Mouse (Mus musculus) midbrain, embryonic 12.5 days (tissue): ENCODE results near the gene Cgref1. TPM values are rescaled to one million over a fixed set of nuclear protein-coding genes. Genes with fewer than 3 reads are reported as not detected.

Experiments
- ATAC-seq: fragments of 200-750 bp; cut with Nextera tagmentation; 2 replicates; pipeline ENCODE4 v1.8.0; 2017; ENCODE audit warnings: low read depth, moderate TSS enrichment, moderate library complexity; ENCODE audit not compliant: low FRiP score
- H3K27ac ChIP-seq: fragments of 300-500 bp; sonication (generic); replicated peaks from 2 replicates; pipeline ENCODE4 v1.5.1; 2016; ENCODE audit warnings: mild to moderate bottlenecking
- H3K27me3 ChIP-seq: fragments of 300-500 bp; sonication (generic); 2 replicates; pipeline ENCODE4 v1.6.1; 2016; ENCODE audit warnings: mild to moderate bottlenecking
- H3K36me3 ChIP-seq: fragments of 300-500 bp; sonication (generic); 2 replicates; pipeline ENCODE4 v1.6.1; 2016
- H3K4me1 ChIP-seq: fragments of 300-500 bp; sonication (generic); 2 replicates; pipeline ENCODE4 v1.6.1; 2016
- H3K4me2 ChIP-seq: fragments of 300-500 bp; sonication (generic); replicated peaks from 2 replicates; pipeline ENCODE4 v1.6.1; 2016; ENCODE audit warnings: mild to moderate bottlenecking, moderate library complexity
- H3K4me3 ChIP-seq: fragments of 300-500 bp; sonication (generic); 2 replicates; pipeline ENCODE4 v1.5.1; 2016; ENCODE audit warnings: mild to moderate bottlenecking
- H3K9ac ChIP-seq: fragments of 300-500 bp; sonication (generic); replicated peaks from 2 replicates; pipeline ENCODE4 v1.6.1; 2016; ENCODE audit warnings: mild to moderate bottlenecking, moderate library complexity
- H3K9me3 ChIP-seq: fragments of 300-500 bp; sonication (generic); 2 replicates; pipeline ENCODE4 v1.6.1; 2016; ENCODE audit warnings: mild to moderate bottlenecking
- WGBS: fragments of 180-500 bp; shearing (Covaris S2); methylation state at CpG from one replicate; pipeline ENCODE4 v1.1.7; 2016; 5-methylcytosine and 5-hydroxymethylcytosine counted together
- polyA plus RNA-seq: library from polyadenylated mRNA; unstranded; fragments of >200 nt; fragmentation: Nextera tagmentation; extraction: Ambion mirVana; gene quantifications from 2 replicates; pipeline ENCODE4 v1.2.1, GENCODE M21; 2016

Gene Cgref1
- polyA plus RNA-seq, 1 experiment from 2014 or later = 7.8 TPM

GRCm38 (mm10) chr5:30959966-30960501, 14.6 kb upstream of the Cgref1 start, which contains the start of gene Preb:
Gene Preb (minus strand): TSS chr5:30960361.
- Histone ChIP-seq H3K27ac (peak within 1 kb of the TSS; percentile 82), H3K4me3 (peak within 1 kb of the TSS; percentile 79), H3K27me3 (peaks cover 8% of the 10 kb centered on the region), H3K9ac (peak within 1 kb of the TSS; percentile 86), H3K36me3 (peaks cover 27% of the 10 kb centered on the region), H3K4me2 (peak within 1 kb of the TSS; percentile 92), H3K4me1 (peaks cover 22% of the 10 kb centered on the region), H3K9me3 (no peaks in the 10 kb centered on the region)
- WGBS = under 1% methylated on average over 56 of the region's 56 CpGs
- peak; percentile 94 for ATAC-seq

DNA sequence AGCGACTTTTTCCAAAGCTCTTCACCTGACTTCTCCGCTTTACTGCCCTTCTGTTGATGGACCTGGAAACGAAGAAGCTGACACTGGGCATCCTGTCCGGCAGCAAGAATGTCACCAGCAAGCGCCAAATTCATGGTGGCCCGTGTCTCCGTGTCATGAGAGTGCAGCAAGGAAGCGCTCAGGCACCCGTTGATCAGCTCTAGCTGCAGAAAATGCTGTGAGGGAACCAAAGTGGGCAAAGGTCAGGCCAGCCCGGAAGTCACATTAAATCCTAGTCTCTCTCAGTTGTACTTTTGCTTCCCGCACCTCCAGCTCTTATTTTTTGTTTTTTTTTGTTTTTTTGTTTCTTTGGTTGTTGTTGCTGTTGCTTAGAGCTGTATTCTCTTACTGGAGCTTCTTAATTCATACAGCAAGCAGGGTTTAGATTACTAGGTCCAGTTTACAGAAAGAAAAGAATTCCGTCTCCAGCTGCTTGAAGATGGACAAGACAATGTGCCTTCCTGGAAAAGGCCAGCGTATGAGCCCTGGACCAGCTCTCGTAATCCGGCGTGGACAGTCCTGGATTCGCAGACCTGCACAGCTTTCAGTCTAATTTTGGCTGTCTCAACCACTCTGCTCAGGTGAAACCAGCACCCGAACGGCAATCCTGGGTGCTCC, 13.9 kb upstream of the Cgref1 start:
- Histone ChIP-seq H3K4me3 (peak overlapping the region; percentile 79), H3K36me3 (peaks cover 34% of the 10 kb centered on the region), H3K9ac (peak overlapping the region; percentile 86), H3K27ac (peak overlapping the region; percentile 82), H3K27me3 (peaks cover 8% of the 10 kb centered on the region), H3K9me3 (no peaks in the 10 kb centered on the region), H3K4me1 (peaks cover 22% of the 10 kb centered on the region), H3K4me2 (peak overlapping the region; percentile 92)
- 37% methylated on average over 19 of the region's 19 CpGs for WGBS
- ATAC-seq = no peak

GRCm38 (mm10) chr5:30957891-30958290, 12.5 kb upstream of the Cgref1 start:
- Histone ChIP-seq H3K27me3 (no peaks in the 10 kb centered on the region), H3K9ac (peak overlapping the region; percentile 21; the same call in 1 of the 2 replicates), H3K4me1 (peaks cover 22% of the 10 kb centered on the region), H3K27ac (no peak overlapping the region), H3K4me3 (no peak overlapping the region), H3K4me2 (peak overlapping the region; percentile 22), H3K36me3 (peaks cover 48% of the 10 kb centered on the region), H3K9me3 (no peaks in the 10 kb centered on the region)
- WGBS = 90% methylated on average over 6 of the region's 6 CpGs
- ATAC-seq = no peak

- Histone ChIP-seq H3K9me3 (no peaks in the 10 kb centered on the region), H3K27ac (no peak overlapping the region), H3K4me2 (no peak overlapping the region), H3K27me3 (no peaks in the 10 kb centered on the region), H3K9ac (no peak overlapping the region), H3K36me3 (peaks cover 55% of the 10 kb centered on the region), H3K4me3 (no peak overlapping the region), H3K4me1 (peaks cover 22% of the 10 kb centered on the region)
- no peak for ATAC-seq
- 96% methylated on average over 6 of the region's 6 CpGs for WGBS
Observed at GRCm38 (mm10) chr5:30955751-30956150, 10.4 kb upstream of the Cgref1 start.

DNA sequence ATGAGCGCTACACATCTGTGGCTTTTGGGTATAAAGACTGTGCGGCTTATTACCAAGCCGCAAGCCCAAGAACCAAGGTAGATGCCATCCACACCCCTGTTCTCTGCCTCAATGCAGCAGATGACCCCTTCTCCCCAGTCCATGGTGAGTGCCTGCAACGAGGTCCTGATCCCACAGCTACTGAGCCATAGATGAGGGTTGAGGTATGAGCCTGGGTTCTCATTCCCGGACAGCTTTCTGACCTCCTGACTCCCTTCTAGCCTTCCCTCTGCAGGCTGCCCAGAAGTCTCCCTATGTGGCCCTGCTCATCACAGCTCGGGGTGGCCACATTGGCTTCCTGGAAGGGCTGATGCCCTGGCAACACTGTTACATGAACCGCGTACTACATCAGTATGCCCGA, 9.2 kb upstream of the Cgref1 start:
- H3K9ac ChIP-seq = no peak overlapping the region
- no peaks in the 10 kb centered on the region for H3K27me3 ChIP-seq
- no peak overlapping the region for H3K4me2 ChIP-seq
- no peak overlapping the region for H3K4me3 ChIP-seq
- no peak overlapping the region for H3K27ac ChIP-seq
- H3K4me1 ChIP-seq = peaks cover 30% of the 10 kb centered on the region
- 93% methylated on average over 9 of the region's 9 CpGs for WGBS
- H3K36me3 ChIP-seq = peaks cover 55% of the 10 kb centered on the region
- ATAC-seq = no peak
- H3K9me3 ChIP-seq = no peaks in the 10 kb centered on the region

- Histone ChIP-seq H3K4me3 (no peak overlapping the region), H3K27ac (no peak overlapping the region), H3K4me1 (peaks cover 31% of the 10 kb centered on the region), H3K9me3 (no peaks in the 10 kb centered on the region), H3K27me3 (0 out of 2 replicates have a peak, but pooled peaks cover 2% of the 10 kb centered on the region), H3K4me2 (no peak overlapping the region), H3K36me3 (peaks cover 55% of the 10 kb centered on the region), H3K9ac (no peak overlapping the region)
- WGBS = 93% methylated on average over 6 of the region's 6 CpGs
- no peak for ATAC-seq
Observed at GRCm38 (mm10) chr5:30954065-30954464, 8.7 kb upstream of the Cgref1 start.

DNA sequence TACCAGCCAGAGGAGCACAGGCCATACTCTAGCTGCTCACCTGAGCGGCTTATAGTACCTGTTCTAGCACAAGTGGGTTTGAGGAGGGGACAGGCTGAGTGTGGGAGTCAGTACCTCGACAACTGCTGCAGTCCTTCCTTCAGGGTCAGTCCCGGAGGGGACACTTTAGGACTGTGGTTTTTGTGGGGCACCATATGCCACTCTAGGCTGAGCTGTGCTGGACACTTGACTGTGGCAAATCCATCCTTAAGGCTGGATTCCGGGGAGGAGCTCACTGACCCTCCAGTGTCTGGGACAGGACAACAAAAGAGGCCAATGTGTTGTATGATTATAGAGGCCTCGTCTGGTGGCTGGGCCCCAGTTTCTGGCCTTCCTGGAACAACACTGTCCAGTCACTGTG, 7.2 kb upstream of the Cgref1 start:
- H3K4me2 ChIP-seq = no peak overlapping the region
- H3K4me3 ChIP-seq = no peak overlapping the region
- ATAC-seq = no peak
- H3K27me3 ChIP-seq = peaks cover 15% of the 10 kb centered on the region; the same call in 1 of the 2 replicates
- H3K36me3 ChIP-seq = peaks cover 44% of the 10 kb centered on the region
- H3K4me1 ChIP-seq = peaks cover 17% of the 10 kb centered on the region
- H3K9ac ChIP-seq = no peak overlapping the region
- WGBS = 84% methylated on average over 5 of the region's 5 CpGs
- H3K9me3 ChIP-seq = no peaks in the 10 kb centered on the region
- no peak overlapping the region for H3K27ac ChIP-seq

- 90% methylated on average over 6 of the region's 6 CpGs for WGBS
- Histone ChIP-seq H3K4me3 (no peak overlapping the region), H3K4me2 (no peak overlapping the region), H3K36me3 (peaks cover 40% of the 10 kb centered on the region), H3K4me1 (peaks cover 15% of the 10 kb centered on the region), H3K9me3 (no peaks in the 10 kb centered on the region), H3K27me3 (peaks cover 20% of the 10 kb centered on the region; the same call in 1 of the 2 replicates), H3K9ac (no peak overlapping the region), H3K27ac (no peak overlapping the region)
- ATAC-seq = no peak
Observed at GRCm38 (mm10) chr5:30951706-30952105, 6.3 kb upstream of the Cgref1 start.

DNA sequence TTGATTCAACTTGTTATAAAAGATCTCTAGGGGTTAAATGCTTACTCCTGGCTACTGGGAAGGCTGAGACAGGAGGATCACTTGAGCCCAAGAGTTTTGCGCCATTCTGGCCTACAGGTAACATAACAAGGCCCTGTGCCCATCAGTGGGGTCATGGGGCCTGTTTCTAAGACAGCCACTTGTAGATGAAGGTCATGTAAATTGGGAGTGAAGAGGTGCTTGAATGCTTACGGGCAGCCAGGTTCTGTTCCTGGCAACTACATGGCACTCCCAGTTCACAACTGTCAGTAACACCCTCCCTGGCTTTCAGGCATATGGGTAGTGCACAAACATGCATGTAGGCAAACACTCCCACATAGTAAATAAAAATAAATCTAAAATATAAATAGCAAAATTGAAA, 5.5 kb upstream of the Cgref1 start:
- H3K9ac ChIP-seq = no peak overlapping the region
- no peak overlapping the region for H3K4me3 ChIP-seq

DNA sequence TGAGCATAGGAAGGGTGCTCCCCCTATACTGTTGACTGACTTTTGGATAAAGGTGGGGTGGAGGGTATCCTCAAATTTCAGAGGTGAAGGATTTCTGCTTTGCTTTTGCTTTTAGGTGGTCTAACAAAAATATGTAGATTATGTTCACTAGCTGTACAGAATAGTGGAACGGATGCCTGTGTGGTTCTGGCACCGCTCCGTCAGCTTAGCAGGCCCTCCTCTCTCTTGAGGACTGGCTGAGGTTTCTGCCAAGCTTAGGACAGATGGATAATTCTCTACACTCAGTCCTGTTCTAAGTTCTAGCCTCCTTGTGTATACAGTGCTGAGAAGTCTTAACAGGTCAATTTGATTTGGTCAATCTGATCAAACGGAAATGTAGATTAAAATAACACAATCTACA, 5.1 kb upstream of the Cgref1 start:
- peak overlapping the region; percentile 46 for H3K9ac ChIP-seq
- peak overlapping the region; percentile 35; the same call in 1 of the 2 replicates for H3K27ac ChIP-seq
- H3K9me3 ChIP-seq = no peaks in the 10 kb centered on the region
- ATAC-seq = peak; percentile 5; the same call in 1 of the 2 replicates
- H3K4me3 ChIP-seq = peak overlapping the region; percentile 51
- 69% methylated on average over 4 of the region's 4 CpGs for WGBS
- peaks cover 15% of the 10 kb centered on the region for H3K4me1 ChIP-seq
- peak overlapping the region; percentile 69 for H3K4me2 ChIP-seq
- H3K27me3 ChIP-seq = peaks cover 30% of the 10 kb centered on the region
- H3K36me3 ChIP-seq = peaks cover 33% of the 10 kb centered on the region

More for the DNA sequence above, 5.5 kb upstream of the Cgref1 start:
- Histone ChIP-seq H3K27ac (no peak overlapping the region), H3K9me3 (no peaks in the 10 kb centered on the region), H3K4me2 (no peak overlapping the region), H3K27me3 (peaks cover 26% of the 10 kb centered on the region), H3K36me3 (peaks cover 37% of the 10 kb centered on the region), H3K4me1 (peaks cover 15% of the 10 kb centered on the region)
- whole genome bisulfite sequencing = 90% methylated on average over 2 of the region's 2 CpGs
- ATAC-seq = no peak

DNA sequence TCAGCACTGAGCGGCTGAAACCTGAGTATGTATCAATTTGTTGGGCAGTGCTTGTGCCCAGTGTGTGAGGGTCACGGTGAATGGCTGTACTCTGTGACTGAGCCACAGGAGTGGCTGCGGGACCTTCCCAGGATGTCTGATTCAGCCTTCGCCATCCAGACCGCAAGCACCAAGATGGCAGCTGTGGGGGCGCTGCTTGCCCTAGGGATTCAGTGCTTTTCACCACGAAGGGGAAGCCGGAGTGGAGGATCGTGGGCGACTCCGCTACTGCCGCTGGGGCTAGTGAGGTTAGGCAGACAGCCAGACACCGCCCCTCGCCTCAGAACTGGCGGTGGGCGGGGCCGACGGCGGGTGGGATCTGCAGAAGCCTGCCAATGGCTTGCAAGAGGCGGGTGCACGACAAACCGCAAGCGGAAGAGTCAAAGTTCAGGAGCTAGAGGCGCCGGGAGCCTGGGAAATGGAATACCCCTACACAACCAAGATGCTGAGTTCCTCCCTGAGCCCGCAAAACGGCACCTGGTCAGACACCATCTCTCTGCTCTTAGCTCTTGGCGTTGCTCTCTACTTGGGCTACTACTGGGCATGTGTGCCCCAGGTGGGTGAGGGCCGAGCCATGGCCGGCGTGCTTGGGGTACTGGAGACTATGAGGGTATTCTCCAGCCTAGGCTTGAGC, 4.4 kb upstream of the Cgref1 start:
- Histone ChIP-seq H3K9ac (peak overlapping the region; percentile 46), H3K9me3 (no peaks in the 10 kb centered on the region), H3K27me3 (peaks cover 35% of the 10 kb centered on the region), H3K4me1 (peaks cover 21% of the 10 kb centered on the region), H3K36me3 (peaks cover 26% of the 10 kb centered on the region), H3K4me2 (peak overlapping the region; percentile 69), H3K27ac (peak overlapping the region; percentile 62), H3K4me3 (peak overlapping the region; percentile 51)
- ATAC-seq = peak; percentile 90
- under 1% methylated on average over 31 of the region's 31 CpGs for WGBS

GRCm38 (mm10) chr5:30948620-30949019, 3.2 kb upstream of the Cgref1 start:
- Histone ChIP-seq H3K36me3 (peaks cover 14% of the 10 kb centered on the region), H3K27me3 (peaks cover 41% of the 10 kb centered on the region), H3K4me2 (no peak overlapping the region), H3K27ac (no peak overlapping the region), H3K9me3 (no peaks in the 10 kb centered on the region), H3K4me1 (peaks cover 21% of the 10 kb centered on the region), H3K9ac (no peak overlapping the region), H3K4me3 (no peak overlapping the region)
- no peak for ATAC-seq
- WGBS = 80% methylated on average over 5 of the region's 5 CpGs
